Mouse (Mus musculus) MEL-GATA-1-ER (cell line): ENCODE results near the gene Ppm1g.

Experiments used
- DNase-seq: peaks from one replicate; pipeline ENCODE4 v3.0.0-alpha.2; 2012; ENCODE audit warnings: low read depth; ENCODE audit errors: extremely low read depth

Gene Ppm1g

DNA sequence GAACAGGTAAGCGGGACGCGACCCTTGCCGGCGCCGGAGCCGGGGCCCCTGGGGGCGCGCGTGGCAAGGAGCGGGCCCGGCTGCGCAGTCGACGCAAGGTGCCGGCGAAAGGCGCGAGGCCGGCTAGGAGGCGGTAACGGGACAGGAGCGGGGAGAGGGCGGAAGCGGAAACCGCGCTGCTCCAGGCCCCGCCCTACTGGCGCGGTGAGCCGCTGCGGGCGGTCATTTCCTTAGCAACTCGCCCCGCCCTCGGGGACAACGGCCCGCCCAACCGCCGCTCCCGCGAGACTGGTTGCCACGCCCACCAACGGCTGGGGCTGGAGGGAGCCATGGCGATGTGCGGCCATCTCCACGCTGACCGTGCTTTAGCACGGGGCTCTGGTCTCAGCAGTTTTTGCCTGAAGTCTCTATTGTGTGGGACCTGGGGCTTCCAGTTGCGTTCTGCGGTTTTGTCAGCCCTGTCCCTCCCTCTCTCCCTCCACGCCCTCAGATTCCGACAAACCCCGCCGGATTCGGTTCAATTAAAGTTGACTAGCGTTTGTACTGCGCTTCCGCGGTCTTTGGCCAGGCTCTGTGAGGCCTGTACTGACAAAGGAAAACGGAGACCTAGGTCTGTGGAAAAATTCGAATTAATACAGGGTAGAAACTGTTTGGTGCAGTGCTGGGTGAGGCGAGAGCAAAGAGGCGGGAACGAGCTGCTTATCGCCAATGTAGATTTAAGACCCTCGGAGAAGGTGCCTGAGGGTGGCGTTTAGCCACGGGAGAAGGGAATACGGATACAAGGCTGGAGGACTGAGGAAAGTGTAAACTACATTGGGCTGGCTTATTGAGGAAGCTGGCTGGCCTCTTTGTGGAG, at the start of gene Ppm1g:
Gene Ppm1g, minus strand, starts transcription at position 240 of the 856 bp plus-strand sequence.
- DNase-seq = peak; percentile 75

DNA sequence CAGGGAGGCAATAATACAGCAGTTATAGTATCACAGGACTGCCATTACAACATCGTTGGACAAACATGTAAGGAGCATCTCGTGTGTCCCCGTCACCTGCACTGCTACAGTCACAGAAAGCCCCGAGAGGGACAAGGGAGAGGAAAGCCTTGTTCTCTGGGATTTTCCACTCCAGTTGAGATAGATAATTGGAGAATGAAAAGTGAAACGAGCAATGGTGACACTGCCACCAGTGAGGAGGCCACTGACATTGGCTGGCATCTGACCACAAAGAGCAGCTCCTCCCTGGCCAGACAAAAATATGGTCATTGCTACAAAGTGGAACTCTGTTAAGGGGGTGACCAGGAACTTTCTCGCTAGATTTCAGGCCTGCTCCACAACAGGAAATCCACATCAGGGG, 47.2 kb upstream of the Ppm1g start:
- no peak for DNase-seq

DNA sequence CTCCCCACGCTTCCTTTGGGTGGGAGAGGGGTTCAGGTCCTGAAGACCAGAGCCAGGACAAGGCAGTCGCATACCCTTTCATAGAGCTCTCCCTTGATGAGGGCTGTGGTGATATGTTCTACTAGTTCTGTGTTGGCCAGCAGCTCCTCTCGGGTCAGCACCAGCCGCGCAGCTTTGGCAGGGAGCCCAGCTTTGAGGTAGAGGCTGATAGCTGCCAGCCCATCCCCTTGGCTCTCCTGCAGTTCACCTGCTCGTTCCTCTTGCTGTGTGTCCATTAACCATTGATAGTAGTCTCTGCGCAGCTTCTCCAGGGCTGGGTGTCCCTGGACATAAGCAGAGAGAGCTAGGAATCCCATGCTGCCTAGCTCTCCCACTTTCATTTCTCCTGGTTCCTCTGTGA, 45.6 kb upstream of the Ppm1g start:
- no peak for DNase-seq

DNA sequence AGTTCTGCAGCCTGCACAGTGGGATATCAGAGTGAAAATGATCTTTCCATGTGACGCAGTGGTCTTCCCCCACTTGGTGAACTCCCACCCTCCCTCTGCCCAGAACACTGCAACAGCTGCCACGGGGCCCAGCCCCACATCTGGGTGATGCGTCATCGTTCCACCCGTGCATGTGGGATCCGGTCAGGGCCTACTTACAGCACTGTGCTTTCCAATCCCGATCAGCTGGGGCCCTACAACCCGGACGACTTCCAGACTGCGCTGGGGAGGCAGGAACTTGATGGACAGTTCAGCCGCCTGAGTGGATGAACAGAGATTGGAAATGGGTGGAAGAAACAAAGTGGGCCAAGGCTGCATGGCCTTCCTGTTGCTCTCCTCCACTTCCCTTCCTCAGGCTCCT, 37.1 kb upstream of the Ppm1g start:
- no peak for DNase-seq

DNA sequence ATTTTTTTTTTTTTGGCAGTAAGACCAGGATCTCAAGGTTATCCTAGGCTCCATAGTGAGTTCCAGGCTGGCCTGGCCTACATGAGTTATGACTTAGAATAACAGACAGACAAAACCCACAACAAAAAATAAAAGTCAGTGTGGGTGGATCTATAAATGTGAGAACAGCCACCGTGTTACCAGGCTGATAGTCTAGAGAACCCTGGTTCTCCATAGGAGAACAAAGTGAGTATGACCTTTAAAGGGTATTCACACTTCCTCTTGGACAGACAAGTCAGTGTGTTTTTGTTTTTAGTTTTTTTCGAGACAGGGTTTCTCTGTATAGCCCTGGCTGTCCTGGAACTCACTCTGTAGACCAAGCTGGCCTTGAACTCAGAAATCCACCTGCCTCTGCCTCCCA, 35.5 kb upstream of the Ppm1g start:
- no peak for DNase-seq

DNA sequence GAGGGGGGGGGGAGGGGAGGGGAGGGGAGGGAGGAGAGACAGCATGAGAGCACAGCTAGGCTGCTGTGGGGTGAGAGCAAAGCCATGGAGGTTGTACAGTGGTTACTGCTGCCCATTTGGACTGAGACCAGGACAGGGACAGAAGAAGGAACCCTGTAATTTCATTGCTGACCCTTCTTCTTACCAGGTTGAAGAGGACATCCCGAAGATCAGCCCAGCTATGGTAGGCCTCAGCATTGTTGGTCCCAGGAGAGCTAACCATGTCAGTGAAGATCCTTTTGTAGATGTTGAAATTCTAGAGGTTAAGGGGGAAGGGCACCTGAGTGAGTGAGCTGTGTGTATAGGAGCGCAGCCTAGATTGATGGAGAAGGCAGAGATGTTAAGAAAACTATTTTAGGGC, 34.9 kb upstream of the Ppm1g start:
- DNase-seq = no peak

DNA sequence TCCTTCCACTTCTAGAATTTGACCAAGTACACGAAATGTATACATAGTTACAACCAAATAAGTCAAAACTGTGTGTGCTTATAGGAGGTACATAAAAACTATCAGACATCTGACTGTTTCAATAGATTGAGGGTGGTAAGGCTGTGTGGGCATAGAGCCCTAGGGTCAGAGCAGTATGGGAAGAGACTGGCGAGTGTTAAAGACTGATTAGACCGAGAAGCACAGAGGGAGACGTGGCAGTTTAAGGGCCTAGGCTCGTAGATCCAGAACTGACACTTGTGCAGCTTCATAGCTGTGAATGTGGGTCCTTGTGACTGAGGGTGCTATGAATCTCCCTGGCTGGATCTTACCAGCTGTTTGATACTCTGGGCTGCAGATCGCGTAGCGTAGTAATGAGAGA, 34.4 kb upstream of the Ppm1g start:
- DNase-seq = no peak

DNA sequence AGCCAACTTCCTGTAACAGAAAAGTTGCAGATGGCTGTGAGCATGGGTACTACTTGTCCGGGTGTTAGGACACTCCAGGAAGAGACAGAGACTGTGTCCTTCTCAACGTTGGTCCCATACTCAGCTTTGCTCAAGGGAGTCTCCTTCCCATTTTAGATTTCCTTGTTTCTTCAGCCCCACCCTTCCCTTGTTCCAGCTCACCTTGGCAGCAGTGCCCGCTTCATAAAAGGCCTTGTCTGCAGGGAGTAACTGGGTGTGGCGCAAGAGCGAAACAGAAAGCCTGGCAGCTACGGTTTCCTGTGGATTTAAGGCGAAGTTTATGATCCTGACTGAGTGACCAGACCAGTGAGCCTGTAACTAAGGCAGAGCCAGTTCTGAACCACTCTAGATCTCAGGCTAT, 34.0 kb upstream of the Ppm1g start:
- DNase-seq = no peak

DNA sequence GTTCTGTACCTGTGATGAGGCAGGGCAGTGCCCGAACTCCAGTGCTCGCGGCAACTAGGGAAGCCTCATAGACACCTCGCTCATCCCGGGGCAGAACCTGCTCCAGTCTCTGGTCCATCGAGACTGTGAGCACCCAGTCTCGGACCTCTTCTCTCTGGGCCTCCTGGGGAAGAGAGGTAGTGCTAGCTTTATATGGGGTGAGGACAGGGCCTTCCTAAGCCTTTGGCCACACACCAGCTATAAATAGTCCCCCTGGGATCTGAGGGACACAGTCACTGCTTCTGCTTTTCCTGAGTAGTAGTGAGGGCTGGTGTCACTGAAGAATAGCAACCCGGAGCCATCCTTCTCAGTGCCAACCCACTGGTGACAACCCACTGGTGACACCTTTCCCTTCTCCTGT, 33.3 kb upstream of the Ppm1g start:
- no peak for DNase-seq

DNA sequence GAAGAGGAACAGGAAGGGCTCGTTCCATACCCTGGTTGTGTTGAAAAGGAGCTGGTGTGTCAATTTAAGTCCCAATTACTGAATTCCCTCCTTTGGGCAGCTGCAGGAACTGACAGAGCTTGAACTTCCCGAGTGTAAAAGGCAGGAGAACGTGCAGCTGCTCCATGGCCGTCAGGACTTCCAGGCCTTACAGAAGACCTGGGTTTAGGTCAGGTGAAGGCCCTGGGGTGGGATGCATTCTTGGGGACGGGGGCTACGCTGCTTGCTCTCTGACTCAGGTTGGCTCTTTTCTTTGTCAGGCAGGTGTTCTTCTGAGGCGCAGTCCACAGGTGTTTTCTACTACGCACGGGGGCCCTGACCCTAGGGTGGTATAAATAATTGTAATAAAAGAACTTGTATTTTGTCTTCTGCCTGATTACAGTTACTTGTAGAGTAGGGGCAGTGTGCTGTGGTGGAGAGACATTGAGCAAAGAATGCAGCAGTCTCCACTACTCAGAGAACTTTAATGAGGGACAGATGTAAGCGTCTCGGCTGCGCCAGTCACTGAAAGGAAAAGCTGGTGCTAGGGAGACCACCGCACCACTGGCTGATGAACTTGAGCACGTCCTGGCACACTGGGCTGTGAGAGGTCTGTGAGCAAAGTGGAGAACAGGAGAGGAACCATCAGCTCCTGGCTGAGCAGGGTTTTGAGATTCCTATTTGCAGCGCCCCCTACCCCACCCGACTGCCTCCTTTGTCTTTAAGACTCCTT, 32.5 kb upstream of the Ppm1g start:
- DNase-seq = no peak

DNA sequence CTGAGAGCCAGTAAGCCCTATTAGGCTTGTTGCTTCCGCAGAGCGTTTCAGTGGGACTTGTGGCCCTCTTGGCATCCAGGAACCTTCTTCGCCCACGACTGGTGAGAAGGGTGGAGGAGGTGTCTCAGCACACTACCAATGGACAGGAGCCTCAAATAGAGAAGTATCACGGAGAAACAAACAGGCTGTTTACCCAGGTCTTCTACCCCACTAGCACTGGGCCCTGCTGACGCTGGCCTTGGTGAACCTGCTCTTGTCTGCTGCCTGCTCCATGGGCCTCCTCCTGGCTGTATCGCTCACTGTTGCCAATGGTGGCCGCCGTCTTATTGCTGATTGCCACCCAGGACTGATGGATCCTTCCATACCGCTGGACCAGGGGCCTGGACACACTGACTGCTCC, 31.7 kb upstream of the Ppm1g start:
- no peak for DNase-seq

DNA sequence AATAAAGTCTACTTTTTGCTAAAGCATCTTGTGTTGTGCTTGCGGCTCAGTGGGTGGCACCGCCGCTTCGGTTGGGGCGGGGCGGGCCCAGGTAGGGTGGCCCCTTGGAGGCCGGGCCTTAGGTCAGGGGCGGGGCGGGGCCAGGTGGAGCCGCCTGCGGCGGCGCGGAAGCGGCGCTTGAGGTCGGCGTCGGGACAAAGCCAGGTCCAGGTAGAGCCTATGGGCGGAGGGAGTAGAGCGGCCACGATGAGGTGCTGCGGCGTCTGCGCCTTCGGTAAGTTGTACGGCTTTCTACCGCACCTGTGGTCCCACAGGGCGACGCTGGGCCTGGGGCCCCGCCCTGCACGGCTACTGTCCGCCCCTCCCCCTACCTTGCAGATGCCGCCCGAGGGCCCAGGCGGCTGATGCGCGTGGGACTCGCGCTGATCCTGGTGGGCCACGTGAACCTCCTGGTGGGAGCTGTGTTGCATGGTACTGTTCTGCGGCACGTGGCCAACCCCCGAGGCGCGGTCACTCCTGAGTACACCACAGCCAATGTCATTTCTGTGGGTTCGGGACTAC, 31.1 kb upstream of the Ppm1g start, which contains the start of gene Krtcap3:
Gene Krtcap3, plus strand, starts transcription at position 151 of the 561 bp plus-strand sequence.
- no peak for DNase-seq

DNA sequence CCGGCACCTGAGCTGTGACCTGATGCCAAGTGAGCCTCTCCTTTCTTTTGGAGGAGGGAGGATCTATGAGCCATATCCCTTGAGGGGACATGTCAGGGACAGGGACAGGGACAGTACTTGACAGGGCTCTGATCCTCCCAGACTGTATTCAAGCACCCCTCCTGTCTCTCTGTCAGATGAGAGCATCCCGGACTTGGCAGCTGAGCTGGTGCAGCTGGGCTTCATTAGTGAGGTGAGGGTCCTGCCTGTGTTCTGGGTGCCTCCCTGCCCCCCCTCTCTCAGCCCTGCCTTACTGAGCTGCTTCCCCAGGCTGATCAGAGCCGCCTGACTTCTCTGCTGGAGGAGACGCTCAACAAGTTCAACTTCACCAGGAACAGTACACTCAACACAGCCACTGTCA, 30.2 kb upstream of the Ppm1g start:
- no peak for DNase-seq

DNA sequence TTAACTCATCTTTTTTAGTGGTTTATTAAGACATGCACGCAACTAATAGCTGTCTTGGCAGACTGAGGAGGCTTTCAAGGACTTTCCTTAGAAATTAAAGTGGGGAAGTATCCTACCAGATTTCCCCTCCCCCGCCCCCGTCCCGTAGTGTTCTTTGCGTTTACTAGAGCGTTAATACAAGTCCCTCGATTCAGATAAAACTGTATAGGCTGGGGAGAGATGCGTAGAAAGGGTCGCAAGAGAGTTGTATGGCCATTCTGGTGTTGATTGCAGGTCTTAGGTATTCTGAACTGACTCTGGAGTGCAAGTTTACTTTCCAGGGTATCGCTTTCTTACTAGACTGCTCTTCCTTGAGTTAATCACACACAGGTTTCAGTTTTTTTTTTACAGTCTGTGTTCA, 21.7 kb upstream of the Ppm1g start:
- DNase-seq = peak; percentile 12

DNA sequence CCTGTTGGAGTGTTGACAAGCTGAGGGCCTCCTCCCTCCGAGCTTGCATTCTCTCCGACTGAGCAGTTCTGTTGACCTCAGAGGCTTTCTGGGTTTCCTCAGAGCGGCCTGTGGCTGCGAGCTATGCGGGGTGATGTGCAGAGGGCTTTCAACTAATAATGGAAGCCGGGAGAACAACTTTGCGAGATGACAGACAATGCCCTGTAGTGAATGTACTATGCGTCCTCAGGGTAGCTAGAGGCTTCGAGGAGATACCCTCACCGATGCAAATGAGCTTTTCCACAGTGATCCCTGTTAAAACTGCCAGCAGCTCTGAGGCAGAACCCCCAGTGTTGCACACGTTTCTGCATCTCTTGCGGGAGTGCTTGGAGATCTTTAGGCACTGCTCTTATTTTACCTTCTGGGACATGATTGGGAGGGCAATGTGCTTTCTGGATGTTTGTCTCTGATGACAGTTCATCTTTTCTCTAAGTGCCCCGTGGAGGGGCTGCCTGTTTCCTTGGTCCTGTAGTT, 21.1 kb upstream of the Ppm1g start:
- DNase-seq = peak; percentile 41

DNA sequence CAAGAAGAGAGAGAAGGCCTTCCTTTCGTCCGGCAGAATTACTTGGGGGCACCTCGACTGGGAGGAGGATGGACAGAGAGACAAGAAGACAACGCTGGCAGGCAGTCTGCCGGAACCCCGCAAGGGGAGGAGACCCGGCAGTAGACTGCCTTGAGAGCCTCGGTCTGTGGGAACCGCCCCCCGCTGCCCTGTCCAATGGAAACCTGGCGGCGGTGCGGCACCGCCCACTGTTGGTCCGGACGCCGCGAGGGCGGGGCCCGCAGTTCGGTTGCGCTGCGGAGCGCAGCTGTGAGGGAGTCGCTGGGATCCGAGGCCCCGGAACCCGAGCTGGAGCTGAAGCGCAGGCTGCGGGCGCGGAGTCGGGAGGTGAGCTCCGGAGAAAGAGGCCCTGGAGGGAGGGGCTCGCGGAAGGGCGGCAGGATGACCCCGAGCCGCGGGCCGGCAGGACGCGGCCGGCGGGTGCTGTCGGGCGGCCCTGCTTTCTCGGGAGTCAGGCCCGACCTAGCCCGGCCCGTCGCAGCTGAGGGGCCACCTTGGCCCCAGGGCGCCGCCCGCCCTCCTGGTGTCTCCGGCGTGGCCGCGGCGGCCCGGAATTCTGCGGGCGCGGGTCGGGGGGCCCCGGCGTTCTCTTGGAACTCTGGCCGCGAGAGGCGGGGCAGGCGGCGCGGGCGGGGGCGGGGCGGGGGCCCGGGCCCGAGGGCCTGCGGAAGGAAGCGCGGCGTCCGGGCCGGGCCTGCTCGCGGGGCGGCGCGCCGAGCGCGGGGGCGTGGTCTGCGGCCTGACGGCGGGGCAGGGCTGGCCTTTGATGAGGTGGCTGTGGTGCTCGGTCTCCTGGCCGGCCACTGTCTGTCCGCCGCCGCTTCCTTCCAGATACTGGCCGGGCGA, 20.4 kb upstream of the Ppm1g start, which contains the start of the genes Nrbp1 and Gm9970:
Gene Nrbp1, plus strand, starts transcription at position 228 of the 885 bp plus-strand sequence.
Gene Gm9970, minus strand, starts transcription at position 596 of the 885 bp plus-strand sequence.
- DNase-seq = peak; percentile 89

DNA sequence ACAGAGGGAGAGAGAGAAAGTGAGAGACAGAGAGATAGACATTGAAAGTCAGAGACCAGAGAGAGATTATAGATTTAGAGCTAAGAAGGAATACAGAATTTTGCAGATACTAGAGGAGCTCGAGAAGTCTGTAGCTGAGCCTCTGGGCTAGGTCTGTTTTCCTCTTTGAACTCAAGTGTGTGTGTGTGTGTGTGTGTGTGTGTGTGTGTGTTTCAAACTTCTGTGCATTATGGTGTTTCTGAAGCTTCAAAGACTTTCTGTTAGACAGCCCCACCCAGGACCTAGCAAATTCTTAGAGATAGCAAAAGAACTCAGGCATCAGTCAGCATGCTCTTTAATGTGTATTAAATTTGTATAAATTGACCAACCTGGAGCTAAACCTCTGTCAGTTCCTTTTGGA, 6.2 kb upstream of the Ppm1g start:
- DNase-seq = no peak

DNA sequence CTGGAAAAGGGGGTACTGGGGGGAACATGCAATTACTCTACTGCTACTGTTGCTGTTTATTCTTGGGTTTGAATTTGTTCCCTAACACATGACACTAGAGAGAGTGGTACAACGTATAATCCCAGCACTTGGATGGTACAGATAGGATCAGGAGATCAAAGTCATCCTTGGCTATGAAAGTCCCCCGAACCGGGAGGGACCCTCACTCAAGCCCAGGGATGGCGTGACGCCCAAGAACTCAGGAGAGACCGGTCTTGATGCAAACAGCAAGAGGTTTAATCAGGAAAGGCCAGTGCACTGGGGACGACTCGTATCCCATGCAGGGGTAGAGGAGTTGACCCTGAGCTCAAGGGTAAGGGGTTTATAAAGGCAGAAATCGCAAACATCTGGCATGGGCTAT, 2.2 kb upstream of the Ppm1g start:
- DNase-seq = no peak

DNA sequence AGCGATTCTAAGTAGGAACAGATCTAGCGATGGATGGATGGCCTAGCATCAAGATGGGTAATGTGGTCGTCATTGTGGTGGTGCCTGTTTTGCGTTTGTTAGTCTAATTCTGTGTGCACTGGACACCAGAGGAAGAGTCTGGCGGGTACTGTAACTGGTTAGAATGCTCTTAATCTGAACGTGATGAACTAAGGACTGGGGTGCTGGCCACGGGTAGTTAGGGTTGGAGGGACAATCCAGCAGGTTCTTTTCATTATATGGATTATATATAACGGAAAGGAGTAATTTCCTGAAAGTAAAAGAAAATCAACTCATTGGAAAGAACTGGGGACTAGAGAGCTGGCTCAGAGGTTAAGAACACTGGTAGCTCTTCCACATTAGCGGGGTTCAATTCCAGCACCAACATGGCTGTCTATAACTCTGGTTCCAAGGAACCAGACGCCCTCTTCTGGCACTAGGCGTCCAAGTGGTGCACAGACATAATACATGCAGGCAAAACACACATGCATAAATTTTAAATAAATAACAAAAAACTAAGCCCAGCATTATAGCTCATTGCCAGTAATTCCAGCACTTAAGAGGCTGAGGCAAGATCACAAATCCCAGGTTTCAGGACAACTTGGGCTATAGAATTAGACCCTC, 938 bp upstream of the Ppm1g start:
- peak; percentile 86 for DNase-seq

DNA sequence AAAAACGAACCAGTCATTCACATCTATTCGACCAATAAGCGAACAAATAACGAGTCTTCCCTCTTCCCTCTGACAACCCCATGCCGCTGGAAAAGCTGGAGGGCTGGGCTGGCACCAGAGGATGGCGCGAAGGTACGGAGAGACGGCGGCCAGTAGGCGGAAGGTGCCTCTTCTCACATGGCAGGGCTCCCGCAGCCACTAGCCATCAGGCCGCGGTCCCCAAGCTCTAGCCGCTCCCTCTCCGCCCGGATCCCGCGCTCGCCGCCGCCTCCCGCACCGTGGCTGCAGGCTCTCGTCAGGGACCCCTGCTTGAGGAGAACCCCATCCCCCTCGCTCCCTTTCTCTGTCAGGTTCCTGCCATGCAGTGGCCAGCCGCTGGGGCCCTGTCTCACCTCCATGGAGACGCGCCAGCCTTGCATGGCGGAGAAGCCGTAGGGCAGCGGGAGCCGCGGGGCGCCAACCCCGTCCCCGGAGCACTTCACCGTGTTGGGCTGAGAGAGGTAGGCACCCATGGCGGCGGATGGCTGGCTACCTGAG, 508 bp downstream of the Ppm1g start:
- no peak for DNase-seq
